Mouse (Mus musculus) heart, embryonic 16.5 days (tissue): ENCODE data around the gene Plxna3. TPM values are rescaled to one million over a fixed set of nuclear protein-coding genes. Genes with fewer than 3 reads are reported as not detected.

Experiments
- microRNA-seq: library from miRNA; unstranded; fragments of <30 nt; microRNA quantifications from one replicate; pipeline ENCODE4, GENCODE M21; 2017
- polyA plus RNA-seq: library from polyadenylated mRNA; unstranded; fragments of >200 nt; fragmentation: Nextera tagmentation; extraction: Ambion mirVana; gene quantifications from 2 replicates; pipeline ENCODE4 v1.2.1, GENCODE M21; 2015

Gene Plxna3
- polyA plus RNA-seq, 1 experiment from 2014 or later: 3.3 TPM

Small RNAs within 50 kb of the gene (microRNA-seq; reads per million reads assigned to microRNA genes)
- 1.2 reads per million for gene Mir7092

Other genes starting within 250 kb of the Plxna3 start
- not detected in 2 replicates for gene Opn1mw, start 201.6 kb upstream of the Plxna3 start, polyA plus RNA-seq
- 11.3 and 11.5 TPM in 2 replicates for gene Mecp2, start 193.7 kb upstream of the Plxna3 start, polyA plus RNA-seq
- gene Tex28, start 161.2 kb upstream of the Plxna3 start, polyA plus RNA-seq: not detected in 2 replicates
- gene Tktl1, start 151.8 kb upstream of the Plxna3 start, polyA plus RNA-seq: 0.09 and 0.10 TPM in 2 replicates
- gene Flna, start 79.2 kb upstream of the Plxna3 start, polyA plus RNA-seq: 129 and 177 TPM in 2 replicates
- gene Emd, start 74.4 kb upstream of the Plxna3 start, polyA plus RNA-seq: 13.0 and 16.2 TPM in 2 replicates
- gene Rpl10, start 58.3 kb upstream of the Plxna3 start, polyA plus RNA-seq: 368 and 465 TPM in 2 replicates
- 77.6 and 87.9 TPM in 2 replicates for gene Taz, start 47.2 kb upstream of the Plxna3 start, polyA plus RNA-seq
- gene Dnase1l1, start 46.7 kb upstream of the Plxna3 start, polyA plus RNA-seq: 15.7 and 17.3 TPM in 2 replicates
- gene Atp6ap1, start 32.0 kb upstream of the Plxna3 start, polyA plus RNA-seq: 126 and 131 TPM in 2 replicates
- gene Gdi1, start 24.1 kb upstream of the Plxna3 start, polyA plus RNA-seq: 144 and 150 TPM in 2 replicates
- 55.0 and 56.6 TPM in 2 replicates for gene Fam50a, start 16.0 kb upstream of the Plxna3 start, polyA plus RNA-seq
- gene Lage3, start 24.6 kb downstream of the Plxna3 start, polyA plus RNA-seq: 79.3 and 81.7 TPM in 2 replicates
- 61.2 and 66.1 TPM in 2 replicates for gene Ubl4a, start 44.2 kb downstream of the Plxna3 start, polyA plus RNA-seq
- gene Slc10a3, start 44.3 kb downstream of the Plxna3 start, polyA plus RNA-seq: 14.9 and 17.2 TPM in 2 replicates
- gene Fam3a, start 64.2 kb downstream of the Plxna3 start, polyA plus RNA-seq: 26.4 and 29.0 TPM in 2 replicates
- 21.9 and 23.0 TPM in 2 replicates for gene Ikbkg, start 64.2 kb downstream of the Plxna3 start, polyA plus RNA-seq
- 18.0 and 20.3 TPM in 2 replicates for gene G6pdx, start 100.1 kb downstream of the Plxna3 start, polyA plus RNA-seq
- not detected in 2 replicates for gene Gm6880, start 152.3 kb downstream of the Plxna3 start, polyA plus RNA-seq
- not detected in 2 replicates for gene Olfr1326-ps1, start 245.8 kb downstream of the Plxna3 start, polyA plus RNA-seq